Mouse (Mus musculus): ENCODE measurements around the gene BC051665. TPM values are rescaled to one million over a fixed set of nuclear protein-coding genes. Genes with fewer than 3 reads are reported as not detected.

Gene BC051665
- polyA plus RNA-seq, 1 experiment from 2014 or later, result not detected

DNA sequence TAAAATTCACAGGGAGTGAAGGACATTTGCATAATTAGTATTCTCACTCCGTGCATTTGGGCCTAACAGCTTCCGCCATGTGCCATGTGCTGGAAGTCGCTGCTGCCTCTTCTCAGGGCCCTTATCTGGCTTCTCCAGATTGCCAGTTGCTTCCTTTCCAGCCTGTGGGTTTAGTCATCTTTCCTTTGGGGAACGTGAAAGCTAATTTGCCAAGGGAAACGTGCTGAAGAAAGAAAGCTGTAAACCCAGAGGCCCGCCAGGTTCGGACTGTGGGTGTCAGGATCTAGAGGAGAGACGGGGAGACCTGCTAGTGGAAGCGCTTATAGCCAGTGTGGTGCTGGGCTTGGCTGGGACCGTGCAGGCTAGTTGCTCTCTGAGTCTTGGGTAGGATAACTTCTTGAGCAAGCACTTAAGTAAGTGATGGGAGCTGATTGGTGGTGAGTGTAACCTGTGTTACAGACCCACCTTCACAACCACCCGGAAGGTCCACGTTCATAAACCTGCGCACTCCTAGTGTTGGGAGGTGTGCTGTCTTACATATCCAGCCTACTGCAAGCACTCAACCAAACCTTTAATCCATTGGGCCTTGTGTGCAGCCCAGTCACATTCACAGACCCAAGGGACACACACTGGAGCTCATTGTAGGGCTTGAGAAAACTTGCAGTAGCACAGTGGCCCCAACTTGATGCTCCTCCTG lies 42.6 kb downstream of the BC051665 start:
- H3K27ac ChIP-seq, result no peak overlapping the region
- 0 out of 2 replicates have a peak, but pooled peaks cover 4% of the 10 kb centered on the region for H3K36me3 ChIP-seq
- ATAC-seq (ENCODE audit: borderline replicate concordance, extremely low read depth, low FRiP score, low TSS enrichment), result no peak
- no peak overlapping the region for H3K4me3 ChIP-seq
- 69% methylated on average over 13 of the region's 13 CpGs for WGBS
- H3K9me3 ChIP-seq, result no peaks in the 10 kb centered on the region
- no peaks in the 10 kb centered on the region for H3K27me3 ChIP-seq
- no peak overlapping the region for H3K4me2 ChIP-seq
- no peak overlapping the region for H3K9ac ChIP-seq
- H3K4me1 ChIP-seq, result no peaks in the 10 kb centered on the region

DNA sequence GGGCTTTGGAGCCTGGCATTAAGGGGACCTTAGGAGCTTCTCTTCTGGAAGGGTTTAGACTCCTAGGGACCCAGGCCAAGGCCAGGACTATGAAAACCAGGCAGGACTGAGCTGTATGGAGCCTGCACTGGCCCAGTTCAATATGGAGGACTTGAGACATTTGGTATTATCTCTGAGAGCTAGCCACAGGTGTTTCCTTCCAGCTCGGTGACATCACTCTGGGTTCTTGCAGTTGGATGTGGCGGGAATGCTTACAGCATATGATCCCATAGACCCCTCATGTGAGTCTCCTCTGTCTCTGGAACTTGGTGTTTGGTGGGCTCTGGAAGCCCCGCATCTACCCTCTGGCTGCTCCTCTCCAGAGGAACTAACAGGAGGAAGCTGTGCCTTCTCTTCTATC lies 43.6 kb downstream of the BC051665 start:
- WGBS, result 87% methylated on average over 3 of the region's 3 CpGs
- no peak overlapping the region for H3K27ac ChIP-seq
- no peak overlapping the region for H3K9ac ChIP-seq
- H3K9me3 ChIP-seq, result no peaks in the 10 kb centered on the region
- no peak overlapping the region for H3K4me2 ChIP-seq
- 0 out of 2 replicates have a peak, but pooled peaks cover 3% of the 10 kb centered on the region for H3K36me3 ChIP-seq
- H3K4me3 ChIP-seq, result no peak overlapping the region
- H3K4me1 ChIP-seq, result peaks cover 8% of the 10 kb centered on the region
- no peak for ATAC-seq (ENCODE audit: borderline replicate concordance, extremely low read depth, low FRiP score, low TSS enrichment)
- no peaks in the 10 kb centered on the region for H3K27me3 ChIP-seq

DNA sequence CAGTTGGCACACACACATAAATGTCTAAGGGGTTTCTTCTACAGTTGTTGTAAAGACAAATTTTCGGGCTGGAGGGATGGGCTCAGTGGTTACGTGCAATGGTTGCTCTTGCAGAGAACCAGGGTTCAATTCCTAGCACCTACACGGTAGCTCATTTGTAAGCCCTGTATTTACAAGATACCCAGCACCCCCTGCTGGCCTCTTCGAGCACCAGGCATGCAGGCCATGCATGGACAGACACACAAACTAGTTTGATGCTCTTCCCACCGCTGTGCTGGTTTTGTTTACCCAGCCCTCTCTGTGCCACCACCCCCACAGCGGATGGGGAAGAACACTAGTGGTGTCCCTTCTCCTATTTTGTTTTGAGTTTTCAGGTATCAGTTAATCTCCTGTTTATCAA lies 45.9 kb downstream of the BC051665 start:
- no peak overlapping the region for H3K27ac ChIP-seq
- WGBS, result 87% methylated on average over 6 of the region's 6 CpGs
- H3K9me3 ChIP-seq, result no peaks in the 10 kb centered on the region
- 0 out of 2 replicates have a peak, but pooled peaks cover 3% of the 10 kb centered on the region for H3K36me3 ChIP-seq
- H3K27me3 ChIP-seq, result no peaks in the 10 kb centered on the region
- H3K4me3 ChIP-seq, result no peak overlapping the region
- no peak overlapping the region for H3K4me2 ChIP-seq
- no peak overlapping the region for H3K9ac ChIP-seq
- ATAC-seq (ENCODE audit: borderline replicate concordance, extremely low read depth, low FRiP score, low TSS enrichment), result no peak
- H3K4me1 ChIP-seq, result peaks cover 29% of the 10 kb centered on the region

DNA sequence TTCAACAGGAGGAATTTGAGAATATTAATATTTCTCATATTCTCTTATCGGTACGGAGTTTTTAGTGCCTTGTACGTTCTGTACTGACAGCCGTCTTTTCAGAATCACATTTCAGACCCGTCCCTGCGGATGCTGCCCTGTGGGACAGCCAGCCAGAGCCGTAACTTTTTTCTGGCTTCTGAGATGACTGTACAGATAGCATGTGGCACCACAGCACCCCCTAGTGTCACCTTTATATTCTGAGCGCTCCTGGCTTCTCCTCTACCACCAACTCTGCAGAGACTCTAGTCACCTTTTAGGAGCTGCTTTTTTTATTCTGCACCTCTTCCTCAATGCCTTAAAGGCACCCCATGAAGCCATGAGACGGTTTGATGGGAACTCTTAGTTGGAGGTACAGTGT lies 47.7 kb downstream of the BC051665 start:
- Histone ChIP-seq H3K9me3 (no peaks in the 10 kb centered on the region), H3K27me3 (no peaks in the 10 kb centered on the region), H3K9ac (no peak overlapping the region), H3K4me1 (peaks cover 34% of the 10 kb centered on the region), H3K4me2 (peak overlapping the region; percentile 51), H3K27ac (peak overlapping the region; percentile 87), H3K36me3 (0 out of 2 replicates have a peak, but pooled peaks cover 3% of the 10 kb centered on the region), H3K4me3 (peak overlapping the region; percentile 26)
- 6% methylated on average over 9 of the region's 9 CpGs for WGBS
- peak; percentile 64; the same call in 1 of the 2 replicates for ATAC-seq (ENCODE audit: borderline replicate concordance, extremely low read depth, low FRiP score, low TSS enrichment)

GRCm38 (mm10) chr13:60737632-60738324 lies 48.4 kb downstream of the BC051665 start:
- H3K4me3 ChIP-seq, result peak overlapping the region; percentile 26
- peak; percentile 91 for ATAC-seq (ENCODE audit: borderline replicate concordance, extremely low read depth, low FRiP score, low TSS enrichment)

DNA sequence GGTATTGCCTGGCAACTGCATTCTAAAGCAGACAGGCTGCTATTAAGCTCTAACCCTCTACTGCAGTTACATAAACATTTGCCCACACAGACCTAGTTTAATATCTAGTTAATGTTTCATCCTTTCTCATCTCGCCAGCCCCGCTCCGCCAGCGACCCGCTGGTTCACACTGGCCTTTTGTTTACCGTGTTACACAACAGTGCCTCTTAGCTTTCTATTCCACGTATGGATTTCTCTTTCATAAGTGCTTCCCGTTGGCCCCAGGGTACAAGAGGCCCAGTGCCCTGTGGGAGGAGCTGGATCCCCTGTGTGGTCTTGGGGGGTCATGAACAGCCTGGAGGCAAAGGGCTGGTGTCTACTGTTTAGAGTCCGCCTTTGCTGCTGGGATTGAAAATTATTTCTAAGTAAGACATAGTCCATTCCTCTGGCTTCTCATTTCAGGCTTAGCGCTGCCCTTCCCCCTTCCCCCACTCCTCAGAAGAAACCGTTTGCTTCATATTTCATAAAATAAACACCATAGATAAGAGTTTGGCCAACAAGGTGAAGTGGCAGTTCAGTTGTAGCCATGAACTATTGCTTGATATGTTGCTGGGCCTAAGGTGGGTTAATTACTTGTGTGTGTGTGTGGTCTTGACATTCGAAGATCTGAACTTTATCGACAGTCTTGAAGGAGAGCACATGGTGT lies 49.6 kb downstream of the BC051665 start:
- Histone ChIP-seq H3K4me1 (peaks cover 34% of the 10 kb centered on the region), H3K4me2 (no peak overlapping the region), H3K36me3 (no peaks in the 10 kb centered on the region), H3K27me3 (no peaks in the 10 kb centered on the region), H3K9ac (no peak overlapping the region), H3K4me3 (no peak overlapping the region), H3K27ac (peak overlapping the region; percentile 87), H3K9me3 (no peaks in the 10 kb centered on the region)
- WGBS, result 48% methylated on average over 13 of the region's 13 CpGs
- ATAC-seq (ENCODE audit: borderline replicate concordance, extremely low read depth, low FRiP score, low TSS enrichment), result peak; percentile 28; the same call in 1 of the 2 replicates

More at GRCm38 (mm10) chr13:60737632-60738324, 48.4 kb downstream of the BC051665 start:
- Histone ChIP-seq H3K36me3 (0 out of 2 replicates have a peak, but pooled peaks cover 3% of the 10 kb centered on the region), H3K4me1 (peaks cover 34% of the 10 kb centered on the region), H3K27me3 (no peaks in the 10 kb centered on the region), H3K27ac (peak overlapping the region; percentile 87), H3K9me3 (no peaks in the 10 kb centered on the region), H3K9ac (no peak overlapping the region), H3K4me2 (peak overlapping the region; percentile 51)
- 6% methylated on average over 9 of the region's 9 CpGs for WGBS

GRCm38 (mm10) chr13:60735306-60735705 lies 50.9 kb downstream of the BC051665 start:
- Histone ChIP-seq H3K27ac (peak overlapping the region; percentile 87), H3K9ac (no peak overlapping the region)
- WGBS, result 89% methylated on average over 9 of the region's 9 CpGs

More at GRCm38 (mm10) chr13:60735306-60735705, 50.9 kb downstream of the BC051665 start:
- H3K27me3 ChIP-seq, result no peaks in the 10 kb centered on the region
- 0 out of 2 replicates have a peak, but pooled peaks cover 3% of the 10 kb centered on the region for H3K36me3 ChIP-seq
- no peak for ATAC-seq (ENCODE audit: borderline replicate concordance, extremely low read depth, low FRiP score, low TSS enrichment)
- no peaks in the 10 kb centered on the region for H3K9me3 ChIP-seq
- H3K4me1 ChIP-seq, result peaks cover 38% of the 10 kb centered on the region
- no peak overlapping the region for H3K4me3 ChIP-seq
- no peak overlapping the region for H3K4me2 ChIP-seq

Other genes with a start within 250 kb of the BC051665 start
- gene Dapk1, start 184.4 kb downstream of the BC051665 start, polyA plus RNA-seq (2015; fragmentation: Nextera tagmentation; extraction: Ambion mirVana), result 26.2 and 32.7 TPM in 2 replicates
- gene Ctsll3, start 16.5 kb upstream of the BC051665 start, polyA plus RNA-seq (2015; fragmentation: Nextera tagmentation; extraction: Ambion mirVana), result not detected in 2 replicates
- 0.34 TPM in 1 of 2 replicates, not detected in the other for gene 4930486L24Rik, start 78.1 kb upstream of the BC051665 start, polyA plus RNA-seq (2015; fragmentation: Nextera tagmentation; extraction: Ambion mirVana)
- gene Gm49392, start 110.5 kb upstream of the BC051665 start, polyA plus RNA-seq (2015; fragmentation: Nextera tagmentation; extraction: Ambion mirVana), result 0.33 and 0.84 TPM in 2 replicates
- gene Ctla2b, start 111.1 kb upstream of the BC051665 start, polyA plus RNA-seq (2015; fragmentation: Nextera tagmentation; extraction: Ambion mirVana), result 7.4 and 10.0 TPM in 2 replicates
- gene Tpbpb, start 118.5 kb upstream of the BC051665 start, polyA plus RNA-seq (2015; fragmentation: Nextera tagmentation; extraction: Ambion mirVana), result not detected in 2 replicates
- not detected in 2 replicates for gene Gm49393, start 149.2 kb upstream of the BC051665 start, polyA plus RNA-seq (2015; fragmentation: Nextera tagmentation; extraction: Ambion mirVana)
- 3.9 and 4.2 TPM in 2 replicates for gene Gm49391, start 150.2 kb upstream of the BC051665 start, polyA plus RNA-seq (2015; fragmentation: Nextera tagmentation; extraction: Ambion mirVana)
- gene Ctla2a, start 150.3 kb upstream of the BC051665 start, polyA plus RNA-seq (2015; fragmentation: Nextera tagmentation; extraction: Ambion mirVana), result 81.0 and 85.0 TPM in 2 replicates
- gene Tpbpa, start 155.6 kb upstream of the BC051665 start, polyA plus RNA-seq (2015; fragmentation: Nextera tagmentation; extraction: Ambion mirVana), result not detected in 2 replicates
- not detected in 2 replicates for gene Ctsj, start 219.6 kb upstream of the BC051665 start, polyA plus RNA-seq (2015; fragmentation: Nextera tagmentation; extraction: Ambion mirVana)